Mouse (Mus musculus): ENCODE data around the gene Tesk1. TPM values are rescaled to one million over a fixed set of nuclear protein-coding genes. Genes with fewer than 3 reads are reported as not detected.

Gene Tesk1
- polyA plus RNA-seq, 1 experiment from 2014 or later, result 20.9 TPM

DNA sequence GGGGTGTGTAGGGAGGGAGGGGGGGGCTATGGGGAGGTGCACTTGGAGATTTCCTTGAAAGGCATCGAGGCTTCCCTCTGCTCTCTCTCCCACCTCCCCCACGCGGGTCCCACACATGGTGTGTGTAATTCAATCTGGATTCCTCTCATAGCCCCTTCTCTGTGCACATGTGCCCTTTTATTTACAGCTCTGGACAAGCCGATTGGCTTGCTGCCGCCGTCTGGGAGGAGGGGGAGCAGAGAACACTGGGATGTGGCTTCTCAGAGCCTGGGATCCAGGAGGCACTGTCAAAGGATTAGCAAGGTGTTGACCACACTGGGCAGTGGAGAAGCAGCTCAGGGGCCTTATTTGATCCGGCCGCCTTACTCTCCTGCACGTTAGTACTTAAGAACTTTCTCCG, 40.8 kb upstream of the Tesk1 start:
- ATAC-seq (ENCODE audit: low FRiP score, low TSS enrichment), result no peak; the same call in 1 of the 2 replicates
- Histone ChIP-seq H3K27ac (replicated peaks; ENCODE audit: low read depth, low read length) (no peak overlapping the region), H3K4me3 (replicated peaks; ENCODE audit: low read depth, low read length) (no peak overlapping the region), H3K9ac (replicated peaks; ENCODE audit: low read length) (0 out of 2 replicates have a peak overlapping the region, but pooled peaks have one; percentile 7), H3K4me2 (ENCODE audit: low read length) (no peak overlapping the region), H3K9me3 (ENCODE audit: control insufficient read depth, low read length) (no peaks in the 10 kb centered on the region), H3K27me3 (ENCODE audit: control insufficient read depth, insufficient read depth, low read length) (no peaks in the 10 kb centered on the region), H3K36me3 (ENCODE audit: control insufficient read depth, insufficient read depth, low read length) (no peaks in the 10 kb centered on the region), H3K4me1 (ENCODE audit: control insufficient read depth, insufficient read depth, low read length) (peaks cover 19% of the 10 kb centered on the region; the same call in 1 of the 2 replicates)
- DNase-seq, result peak; percentile 38
- 18% methylated on average over 10 of the region's 10 CpGs for whole genome bisulfite sequencing

DNA sequence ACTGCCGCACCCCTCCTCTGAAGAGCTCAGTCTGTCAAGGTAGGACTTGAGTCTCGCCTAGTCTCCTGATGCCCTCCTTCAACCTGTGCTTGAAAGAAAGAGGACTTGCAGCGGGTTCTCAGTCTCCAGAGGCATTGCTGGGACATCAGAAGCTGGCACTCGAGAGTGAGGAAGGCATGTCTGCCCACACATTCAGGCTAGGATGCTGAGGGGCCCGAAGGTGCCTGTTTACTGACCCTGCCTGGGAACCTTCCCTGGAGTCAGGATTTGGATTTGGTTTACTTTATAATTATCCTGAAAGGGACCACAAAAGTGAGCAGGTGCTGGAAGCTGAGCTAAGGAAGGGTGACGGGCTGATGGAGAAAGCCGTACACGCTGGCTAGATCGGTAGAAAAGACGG, 40.3 kb upstream of the Tesk1 start:
- Histone ChIP-seq H3K27me3 (ENCODE audit: control insufficient read depth, insufficient read depth, low read length) (no peaks in the 10 kb centered on the region), H3K9ac (replicated peaks; ENCODE audit: low read length) (0 out of 2 replicates have a peak overlapping the region, but pooled peaks have one; percentile 4), H3K36me3 (ENCODE audit: control insufficient read depth, insufficient read depth, low read length) (no peaks in the 10 kb centered on the region), H3K4me1 (ENCODE audit: control insufficient read depth, insufficient read depth, low read length) (peaks cover 19% of the 10 kb centered on the region; the same call in 1 of the 2 replicates), H3K4me2 (ENCODE audit: low read length) (no peak overlapping the region), H3K9me3 (ENCODE audit: control insufficient read depth, low read length) (no peaks in the 10 kb centered on the region), H3K27ac (replicated peaks; ENCODE audit: low read depth, low read length) (no peak overlapping the region), H3K4me3 (replicated peaks; ENCODE audit: low read depth, low read length) (no peak overlapping the region)
- ATAC-seq (ENCODE audit: low FRiP score, low TSS enrichment), result no peak
- 88% methylated on average over 10 of the region's 10 CpGs for WGBS
- DNase-seq, result no peak

DNA sequence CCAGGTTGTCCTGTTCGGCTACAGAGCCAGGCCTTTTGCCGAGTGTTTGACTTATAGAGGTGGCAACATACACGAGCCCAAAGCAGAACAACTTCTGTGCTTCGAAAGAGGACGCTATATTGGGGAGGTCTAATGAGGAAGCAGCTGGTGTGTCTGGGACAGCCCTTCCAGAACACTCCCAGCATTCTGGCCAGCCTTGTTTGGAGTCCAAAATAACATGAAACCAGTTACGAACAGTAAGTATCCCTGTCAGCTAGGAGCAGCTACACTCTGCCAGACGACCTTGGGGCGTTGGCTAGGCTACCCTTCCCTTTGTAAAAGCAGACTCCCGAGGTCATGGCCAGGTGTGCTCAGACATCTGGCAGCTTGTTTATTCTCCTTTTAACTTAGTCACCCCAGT, 39.5 kb upstream of the Tesk1 start:
- DNase-seq (no peak), ATAC-seq (ENCODE audit: low FRiP score, low TSS enrichment) (no peak)
- H3K9me3 ChIP-seq (ENCODE audit: control insufficient read depth, low read length), result no peaks in the 10 kb centered on the region
- no peak overlapping the region for H3K4me3 ChIP-seq (replicated peaks; ENCODE audit: low read depth, low read length)
- no peak overlapping the region for H3K27ac ChIP-seq (replicated peaks; ENCODE audit: low read depth, low read length)
- no peaks in the 10 kb centered on the region for H3K36me3 ChIP-seq (ENCODE audit: control insufficient read depth, insufficient read depth, low read length)
- no peak overlapping the region for H3K4me2 ChIP-seq (ENCODE audit: low read length)
- no peak overlapping the region for H3K9ac ChIP-seq (replicated peaks; ENCODE audit: low read length)
- WGBS, result 89% methylated on average over 9 of the region's 9 CpGs
- H3K4me1 ChIP-seq (ENCODE audit: control insufficient read depth, insufficient read depth, low read length), result peaks cover 21% of the 10 kb centered on the region
- H3K27me3 ChIP-seq (ENCODE audit: control insufficient read depth, insufficient read depth, low read length), result no peaks in the 10 kb centered on the region

DNA sequence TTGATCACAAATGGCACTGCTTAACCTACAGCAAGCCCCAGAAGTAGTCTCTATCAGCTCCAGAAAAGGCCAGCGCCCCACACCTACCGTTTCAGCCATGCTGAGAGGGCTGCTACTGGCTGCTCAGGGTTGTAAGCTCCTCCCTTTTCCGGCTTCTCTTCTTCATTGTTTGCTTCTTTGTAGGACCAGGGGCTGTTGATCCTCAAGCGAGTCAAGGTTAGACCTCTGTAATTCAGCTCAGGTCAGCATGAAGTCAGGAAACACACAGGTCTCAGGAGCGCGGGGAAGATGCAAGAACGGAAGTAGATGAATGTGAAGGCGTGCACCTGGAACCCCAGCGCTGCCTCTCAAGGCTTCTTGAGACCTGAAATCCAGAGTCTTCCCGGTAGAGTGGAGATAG, 37.0 kb upstream of the Tesk1 start:
- no peak for ATAC-seq (ENCODE audit: low FRiP score, low TSS enrichment)
- peaks cover 29% of the 10 kb centered on the region for H3K4me1 ChIP-seq (ENCODE audit: control insufficient read depth, insufficient read depth, low read length)
- H3K4me3 ChIP-seq (replicated peaks; ENCODE audit: low read depth, low read length), result no peak overlapping the region
- no peak overlapping the region for H3K4me2 ChIP-seq (ENCODE audit: low read length)
- no peaks in the 10 kb centered on the region for H3K27me3 ChIP-seq (ENCODE audit: control insufficient read depth, insufficient read depth, low read length)
- H3K9ac ChIP-seq (replicated peaks; ENCODE audit: low read length), result no peak overlapping the region
- no peak for DNase-seq
- no peaks in the 10 kb centered on the region for H3K36me3 ChIP-seq (ENCODE audit: control insufficient read depth, insufficient read depth, low read length)
- H3K27ac ChIP-seq (replicated peaks; ENCODE audit: low read depth, low read length), result no peak overlapping the region
- no peaks in the 10 kb centered on the region for H3K9me3 ChIP-seq (ENCODE audit: control insufficient read depth, low read length)
- 92% methylated on average over 10 of the region's 10 CpGs for WGBS

DNA sequence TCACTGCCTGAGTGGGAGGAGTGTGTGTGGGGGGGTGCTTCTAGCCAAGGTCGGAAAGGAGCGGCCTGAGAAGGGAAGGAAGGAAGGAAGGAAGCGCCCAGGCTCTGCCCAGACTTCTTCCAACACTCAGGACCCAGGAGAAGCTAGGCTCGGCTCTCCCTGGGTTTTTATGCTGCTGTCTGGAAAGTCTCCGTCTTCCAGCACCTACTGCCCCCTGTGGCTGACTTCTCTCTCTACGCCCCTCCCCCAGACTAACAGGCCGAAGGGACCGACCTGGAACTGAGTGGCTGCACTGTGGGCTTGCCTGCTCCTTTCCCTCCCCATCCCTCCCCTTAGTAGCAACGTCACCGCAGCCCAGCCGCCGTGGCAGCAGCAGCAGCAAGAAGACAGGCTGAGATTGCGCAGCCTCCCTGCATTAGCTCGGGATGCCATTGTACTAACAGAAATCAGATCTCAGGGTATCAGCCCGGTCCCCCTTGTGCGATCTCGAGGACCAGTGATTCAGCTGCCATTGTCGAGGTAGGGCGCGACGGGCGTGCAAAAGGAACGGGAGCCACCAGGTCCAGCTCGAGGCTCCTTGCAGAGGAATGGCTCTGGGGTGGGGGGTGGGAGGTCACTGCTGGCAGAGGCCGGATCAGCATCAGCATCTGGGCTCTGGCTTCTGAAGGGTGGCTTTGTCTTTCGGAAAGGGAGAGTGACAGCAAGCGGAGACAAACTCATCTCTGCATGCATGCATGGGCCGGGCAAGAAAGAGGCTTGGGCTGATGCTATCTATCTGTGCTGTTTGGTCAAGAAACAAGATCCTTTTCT, 35.4 kb upstream of the Tesk1 start:
- ATAC-seq (ENCODE audit: low FRiP score, low TSS enrichment), result peak; percentile 95
- peak overlapping the region; percentile 86 for H3K4me2 ChIP-seq (ENCODE audit: low read length)
- DNase-seq, result peak; percentile 95
- no peaks in the 10 kb centered on the region for H3K36me3 ChIP-seq (ENCODE audit: control insufficient read depth, insufficient read depth, low read length)
- peaks cover 25% of the 10 kb centered on the region for H3K4me1 ChIP-seq (ENCODE audit: control insufficient read depth, insufficient read depth, low read length)
- no peaks in the 10 kb centered on the region for H3K27me3 ChIP-seq (ENCODE audit: control insufficient read depth, insufficient read depth, low read length)
- peak overlapping the region; percentile 85 for H3K9ac ChIP-seq (replicated peaks; ENCODE audit: low read length)
- under 1% methylated on average over 28 of the region's 28 CpGs for WGBS
- H3K9me3 ChIP-seq (ENCODE audit: control insufficient read depth, low read length), result no peaks in the 10 kb centered on the region
- H3K27ac ChIP-seq (replicated peaks; ENCODE audit: low read depth, low read length), result peak overlapping the region; percentile 97
- peak overlapping the region; percentile 56 for H3K4me3 ChIP-seq (replicated peaks; ENCODE audit: low read depth, low read length)

DNA sequence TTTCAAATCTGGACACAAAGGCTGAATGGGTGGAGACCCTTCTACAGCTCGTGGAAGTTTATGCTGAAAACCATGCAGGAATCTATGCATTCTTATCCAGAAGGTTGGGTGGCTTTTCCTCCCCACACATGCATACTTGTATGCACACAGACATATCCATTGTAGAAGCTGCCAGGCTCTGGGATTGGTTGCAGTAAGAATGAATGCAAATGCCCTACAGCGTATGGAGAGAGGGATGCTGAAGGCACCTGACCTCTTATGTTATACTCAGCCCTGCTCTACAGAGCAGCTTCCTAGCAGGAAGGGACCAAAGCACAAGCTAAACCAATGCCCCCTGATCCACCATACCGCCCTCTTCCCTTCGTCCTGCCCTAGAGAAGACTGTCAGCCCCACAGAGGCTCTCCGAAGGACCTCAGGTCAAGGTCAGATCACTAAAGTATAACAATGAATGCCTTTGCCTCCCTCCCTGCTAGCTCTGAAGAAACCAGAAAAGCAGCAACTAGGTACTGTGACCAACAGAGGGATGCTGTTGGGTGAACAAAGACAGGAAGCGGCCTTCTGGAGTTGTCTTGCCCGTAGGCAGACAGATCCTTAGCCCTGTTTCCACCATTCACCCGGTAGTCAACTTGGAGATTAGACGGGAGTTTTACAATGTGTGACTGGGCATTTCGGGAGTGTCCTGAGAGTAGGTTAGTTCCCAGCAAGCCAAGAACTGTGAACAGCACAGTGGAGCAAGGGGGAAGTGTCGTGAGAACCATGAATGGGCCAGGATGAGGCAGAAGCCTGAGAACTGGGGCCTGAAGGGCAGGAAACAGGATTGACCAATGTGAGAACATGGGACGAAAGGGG, 34.4 kb upstream of the Tesk1 start:
- Histone ChIP-seq H3K27ac (replicated peaks; ENCODE audit: low read depth, low read length) (peak overlapping the region; percentile 97), H3K9me3 (ENCODE audit: control insufficient read depth, low read length) (no peaks in the 10 kb centered on the region), H3K4me1 (ENCODE audit: control insufficient read depth, insufficient read depth, low read length) (peaks cover 25% of the 10 kb centered on the region), H3K36me3 (ENCODE audit: control insufficient read depth, insufficient read depth, low read length) (no peaks in the 10 kb centered on the region), H3K9ac (replicated peaks; ENCODE audit: low read length) (peak overlapping the region; percentile 85), H3K27me3 (ENCODE audit: control insufficient read depth, insufficient read depth, low read length) (no peaks in the 10 kb centered on the region), H3K4me2 (ENCODE audit: low read length) (peak overlapping the region; percentile 86), H3K4me3 (replicated peaks; ENCODE audit: low read depth, low read length) (peak overlapping the region; percentile 56)
- 0 out of 2 replicates have a peak, but pooled peaks have one; percentile 14 for ATAC-seq (ENCODE audit: low FRiP score, low TSS enrichment)
- 60% methylated on average over 12 of the region's 12 CpGs for WGBS
- peak; percentile 74 for DNase-seq

DNA sequence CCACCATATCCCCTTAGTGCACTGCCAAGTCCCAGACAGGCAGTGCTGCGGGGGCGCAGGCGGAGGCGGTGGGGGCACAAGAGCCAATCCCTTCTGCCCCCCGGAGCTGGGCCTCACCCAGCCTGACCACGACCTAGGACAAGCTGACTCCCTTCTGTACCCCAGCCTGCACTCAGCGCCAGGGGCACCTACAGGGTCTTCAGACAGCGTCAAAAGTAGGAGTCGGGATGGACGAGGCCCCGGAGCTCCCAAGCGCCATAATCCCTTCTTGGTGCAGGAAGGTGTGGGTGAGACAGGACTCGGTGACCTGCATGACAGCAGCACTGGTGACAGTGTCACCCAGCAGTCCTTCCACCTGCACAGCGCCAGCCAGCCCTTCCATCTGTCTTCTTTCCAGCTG, 27.0 kb upstream of the Tesk1 start:
- Histone ChIP-seq H3K4me1 (ENCODE audit: control insufficient read depth, insufficient read depth, low read length) (0 out of 2 replicates have a peak, but pooled peaks cover 2% of the 10 kb centered on the region), H3K9me3 (ENCODE audit: control insufficient read depth, low read length) (no peaks in the 10 kb centered on the region), H3K4me3 (replicated peaks; ENCODE audit: low read depth, low read length) (no peak overlapping the region), H3K27me3 (ENCODE audit: control insufficient read depth, insufficient read depth, low read length) (no peaks in the 10 kb centered on the region), H3K27ac (replicated peaks; ENCODE audit: low read depth, low read length) (no peak overlapping the region), H3K36me3 (ENCODE audit: control insufficient read depth, insufficient read depth, low read length) (peaks cover 59% of the 10 kb centered on the region), H3K4me2 (ENCODE audit: low read length) (no peak overlapping the region), H3K9ac (replicated peaks; ENCODE audit: low read length) (no peak overlapping the region)
- ATAC-seq (ENCODE audit: low FRiP score, low TSS enrichment), result no peak
- no peak for DNase-seq
- WGBS, result 94% methylated on average over 14 of the region's 14 CpGs

DNA sequence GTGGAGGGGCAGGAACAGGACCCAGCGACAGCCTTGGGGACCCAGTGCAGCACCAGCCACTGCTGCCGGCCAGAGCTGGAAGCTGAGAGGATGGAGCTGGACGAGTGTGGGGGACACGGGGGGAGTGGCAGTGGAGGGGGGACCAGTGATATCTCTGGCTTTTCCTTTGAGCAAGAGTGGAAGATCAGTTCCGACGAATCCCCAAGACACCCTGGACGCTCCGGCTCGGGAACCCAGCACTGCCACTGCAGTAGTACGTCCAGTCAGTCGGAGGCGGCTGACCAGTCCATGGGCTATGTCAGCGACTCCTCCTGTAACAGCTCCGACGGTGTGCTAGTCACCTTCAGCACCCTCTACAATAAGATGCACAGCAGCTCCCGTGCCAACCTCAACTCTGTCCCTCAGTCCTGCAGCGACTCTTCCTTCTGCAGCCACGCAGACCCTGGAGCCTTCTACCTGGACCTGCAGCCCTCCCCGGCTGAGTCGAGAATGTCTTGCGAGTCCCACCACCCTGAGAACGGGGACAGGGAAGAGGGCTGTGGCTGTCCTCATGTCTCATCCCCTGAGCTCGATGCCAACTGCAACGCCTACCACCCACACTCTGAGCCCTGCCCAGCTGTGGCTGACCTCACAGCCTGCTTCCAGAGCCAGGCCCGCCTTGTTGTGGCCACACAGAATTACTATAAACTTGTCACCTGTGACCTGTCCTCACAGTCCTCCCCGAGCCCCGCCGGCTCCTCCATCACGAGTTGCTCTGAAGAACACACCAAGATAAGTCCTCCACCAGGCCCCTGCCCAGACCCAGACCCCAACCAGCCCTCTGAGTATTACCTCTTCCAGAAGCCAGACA, 26.3 kb upstream of the Tesk1 start:
- Histone ChIP-seq H3K27me3 (ENCODE audit: control insufficient read depth, insufficient read depth, low read length) (no peaks in the 10 kb centered on the region), H3K4me3 (replicated peaks; ENCODE audit: low read depth, low read length) (no peak overlapping the region), H3K4me2 (ENCODE audit: low read length) (no peak overlapping the region), H3K9me3 (ENCODE audit: control insufficient read depth, low read length) (no peaks in the 10 kb centered on the region), H3K9ac (replicated peaks; ENCODE audit: low read length) (no peak overlapping the region), H3K36me3 (ENCODE audit: control insufficient read depth, insufficient read depth, low read length) (peaks cover 59% of the 10 kb centered on the region), H3K27ac (replicated peaks; ENCODE audit: low read depth, low read length) (no peak overlapping the region), H3K4me1 (ENCODE audit: control insufficient read depth, insufficient read depth, low read length) (no peaks in the 10 kb centered on the region)
- no peak for ATAC-seq (ENCODE audit: low FRiP score, low TSS enrichment)
- no peak for DNase-seq
- 93% methylated on average over 29 of the region's 29 CpGs for WGBS

Measured in midbrain, embryonic 14.5 days (tissue).